Mouse (Mus musculus) CD8-positive naive resting alpha-beta T cell, adult 57 days (primary cell): ENCODE measurements around the gene Wiz. TPM values are rescaled to one million over a fixed set of nuclear protein-coding genes. Genes with fewer than 3 reads are reported as not detected.

Source experiments
- total RNA-seq: library from RNA; stranded (reverse); gene quantifications from one replicate; pipeline ENCODE4 v1.2.4, GENCODE M21; 2023

The Wiz gene
- total RNA-seq: 32.1 TPM

DNA sequence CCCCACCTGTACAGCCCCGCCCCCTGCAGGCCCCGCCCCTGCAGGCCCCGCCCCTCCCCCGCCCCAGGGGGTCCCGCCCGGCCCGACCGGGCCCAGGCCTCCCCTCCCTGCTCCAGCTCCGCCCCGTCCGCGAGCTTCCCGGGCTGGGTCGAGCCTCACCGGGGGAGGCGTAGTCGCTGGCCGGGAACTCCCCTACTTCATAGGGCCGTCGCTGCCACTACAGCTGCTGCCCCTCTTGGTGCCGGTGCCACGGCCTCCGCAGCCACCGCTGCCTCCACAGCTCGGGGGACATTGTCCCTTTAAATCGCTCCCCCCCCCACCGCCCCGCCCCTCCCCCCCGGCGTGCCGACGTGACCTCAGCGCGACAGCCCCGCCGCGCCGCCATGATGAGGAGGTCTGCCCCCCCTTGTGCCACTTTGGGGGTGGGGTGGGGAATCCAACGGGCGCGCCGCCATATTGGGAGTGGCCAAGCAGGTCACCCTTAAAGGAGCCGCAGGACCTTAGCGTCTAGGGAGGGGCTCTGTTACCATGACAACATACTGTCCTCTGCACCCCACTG, at the start of gene Wiz:
TSS of gene Wiz (minus strand) at position 339 of the 559 bp plus-strand sequence.

DNA sequence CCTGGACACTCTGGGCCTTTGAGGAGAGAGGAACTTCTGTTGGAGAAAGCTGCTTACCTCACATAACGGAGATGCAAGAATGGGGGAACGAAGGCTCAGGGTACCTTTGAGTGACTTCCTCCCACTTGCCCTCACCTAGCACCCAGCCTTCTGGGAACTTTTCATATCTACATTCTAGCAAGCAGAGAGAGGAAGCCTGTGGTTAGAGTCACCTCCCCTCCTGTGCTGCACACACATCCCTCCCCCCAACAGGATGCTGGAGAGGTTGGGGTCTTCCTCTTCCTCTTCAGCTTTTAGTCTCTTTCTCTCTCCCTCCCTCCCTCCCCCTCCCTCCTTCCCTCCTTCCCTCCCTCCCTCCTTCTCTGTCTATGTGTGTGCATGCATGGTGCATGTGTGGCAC, 34.8 kb upstream of the Wiz start, which contains the start of gene Pglyrp2:
TSS of gene Pglyrp2 (minus strand) at position 134 of the 400 bp plus-strand sequence.

DNA sequence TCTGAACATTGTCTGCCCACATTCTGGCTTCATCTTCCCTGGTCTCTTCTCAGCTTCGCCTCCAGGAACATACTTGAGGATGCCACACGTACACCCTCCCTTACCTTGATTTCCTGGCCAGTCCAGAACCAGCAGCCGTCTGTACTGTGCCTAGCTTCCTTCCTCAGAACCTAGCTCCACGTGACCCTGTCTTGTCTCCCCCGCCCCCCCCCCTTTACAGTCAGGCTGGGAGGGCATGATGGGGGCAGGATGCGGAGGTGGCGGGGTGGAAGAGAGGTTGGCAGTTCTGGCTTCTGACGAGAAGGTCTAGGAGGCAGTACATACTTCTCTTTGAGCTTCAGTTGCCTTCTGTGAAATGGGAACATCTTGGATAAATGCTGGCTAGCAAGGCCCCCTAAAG, 14.2 kb upstream of the Wiz start, which contains the start of gene Rasal3:
TSS of gene Rasal3 (minus strand) at position 167 of the 400 bp plus-strand sequence.

DNA sequence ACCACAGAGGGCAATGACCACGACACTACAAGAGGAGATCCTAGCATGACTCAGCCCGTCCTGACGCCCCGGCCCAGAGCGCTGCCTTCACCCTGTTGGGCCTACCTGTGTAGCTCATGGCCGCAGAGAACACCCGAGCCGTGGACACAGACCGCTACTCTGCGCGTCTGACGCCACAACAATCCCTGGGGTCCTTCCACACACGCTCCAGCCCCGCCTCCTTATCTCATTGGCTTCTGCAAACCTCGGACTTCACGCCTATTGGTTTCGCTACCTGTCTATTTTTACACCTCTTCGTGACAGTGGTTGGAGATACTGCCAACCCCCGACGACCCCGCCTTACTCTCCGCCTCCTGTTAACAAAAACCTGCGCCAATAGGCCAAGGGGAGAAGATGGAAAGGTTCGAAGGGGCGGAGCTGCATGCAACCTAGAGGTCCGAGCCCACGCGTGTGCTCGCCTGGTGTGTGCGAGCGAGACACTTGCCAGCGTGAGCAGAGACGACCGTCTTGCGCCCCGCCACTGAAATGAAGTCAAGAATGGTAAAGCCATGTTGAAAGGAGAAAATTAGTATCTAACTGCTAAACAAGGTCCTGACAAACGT, 38.8 kb downstream of the Wiz start, which contains the start of gene Akap8l:
TSS of gene Akap8l (minus strand) at position 226 of the 602 bp plus-strand sequence.

DNA sequence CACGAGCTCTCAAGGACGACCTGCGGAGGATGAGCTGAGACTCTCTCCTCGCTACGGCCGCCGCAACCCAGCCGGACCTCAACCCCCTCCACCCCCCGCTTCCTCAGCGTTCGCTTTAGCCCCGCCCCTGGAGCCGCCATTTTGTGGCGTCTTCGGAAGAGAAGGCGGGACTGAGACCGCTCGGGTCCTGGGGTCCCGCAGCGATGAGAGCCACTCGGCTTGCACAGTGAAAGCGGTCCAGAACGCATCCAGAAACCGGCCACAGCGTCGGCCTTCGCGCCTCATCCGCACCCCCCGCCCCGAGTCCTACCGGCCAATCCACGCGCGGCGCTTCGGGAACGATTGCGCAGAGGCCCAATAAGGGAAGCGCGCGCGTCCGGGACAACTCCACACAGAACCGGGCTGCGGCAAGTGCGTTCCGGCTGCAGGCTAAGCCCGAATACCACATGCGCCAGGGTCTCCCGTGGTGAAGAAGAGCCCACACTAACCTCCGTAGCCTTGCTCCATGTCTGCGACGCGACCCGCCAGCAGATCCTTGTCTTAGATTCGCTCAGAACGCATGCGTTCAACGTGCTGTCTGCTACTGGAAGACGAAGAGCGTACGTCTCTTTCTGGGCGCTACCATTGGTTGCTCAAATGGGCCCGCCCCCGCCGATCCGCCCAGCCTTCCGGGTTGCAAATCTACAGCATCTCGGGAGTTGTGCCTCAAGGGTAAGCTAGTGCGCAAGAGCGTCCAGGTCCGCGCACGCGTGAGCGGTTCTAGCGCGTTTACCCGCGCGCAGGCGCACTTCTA, 68.4 kb downstream of the Wiz start, which contains the start of gene Akap8:
TSS of gene Akap8 (minus strand) at position 642 of the 793 bp plus-strand sequence.

Other genes starting within 250 kb of the Wiz start
- gene Notch3, start 222.6 kb downstream of the Wiz start, total RNA-seq: 0.18 TPM
- 3.6 TPM for gene Ephx3, start 199.9 kb downstream of the Wiz start, total RNA-seq
- gene Brd4, start 104.7 kb downstream of the Wiz start, total RNA-seq: 275 TPM
- 284 TPM for gene Akap8, start 68.2 kb downstream of the Wiz start, total RNA-seq
- 186 TPM for gene Akap8l, start 38.8 kb downstream of the Wiz start, total RNA-seq
- 562 TPM for gene Rasal3, start 14.1 kb upstream of the Wiz start, total RNA-seq
- gene Pglyrp2, start 34.7 kb upstream of the Wiz start, total RNA-seq: 69.5 TPM
- not detected for gene Cyp4f39, start 63.3 kb upstream of the Wiz start, total RNA-seq
- gene Cyp4f17, start 116.6 kb upstream of the Wiz start, total RNA-seq: 0.86 TPM
- gene Cyp4f16, start 147.1 kb upstream of the Wiz start, total RNA-seq: 3.8 TPM
- 0.34 TPM for gene Cyp4f37, start 231.9 kb upstream of the Wiz start, total RNA-seq